Mouse (Mus musculus) CH12.LX (cell line): Measurements from ENCODE around the gene Atr.

Experiments used
- EP300 ChIP-seq: IDR thresholded peaks from 2 replicates; pipeline ENCODE4 v1.6.1; 2011; ENCODE audit warnings: low read length, improper control_type of control experiment
- ETS1 ChIP-seq: conservative IDR thresholded peaks from 2 replicates; pipeline ENCODE4 v1.6.1; 2012; ENCODE audit warnings: low read depth, mild to moderate bottlenecking, inconsistent platforms, low read length, improper control_type of control experiment, moderate library complexity
- MAFK ChIP-seq: IDR thresholded peaks from 2 replicates; pipeline ENCODE4 v1.6.1; 2011; ENCODE audit warnings: low read length, improper control_type of control experiment; ENCODE audit not compliant: insufficient replicate concordance
- ZKSCAN1 ChIP-seq: IDR thresholded peaks from 2 replicates; pipeline ENCODE4 v1.6.1; 2012; ENCODE audit warnings: low read depth, inconsistent platforms, low read length, improper control_type of control experiment, borderline replicate concordance
- ZMIZ1 ChIP-seq: IDR thresholded peaks from 2 replicates; pipeline ENCODE4 v1.6.1; 2012; ENCODE audit warnings: low read depth, mild to moderate bottlenecking, inconsistent platforms, low read length, improper control_type of control experiment
- ZNF384 ChIP-seq: IDR thresholded peaks from 2 replicates; pipeline ENCODE4 v1.6.1; 2012; ENCODE audit warnings: low read depth, low read length, improper control_type of control experiment, inconsistent platforms

DNA sequence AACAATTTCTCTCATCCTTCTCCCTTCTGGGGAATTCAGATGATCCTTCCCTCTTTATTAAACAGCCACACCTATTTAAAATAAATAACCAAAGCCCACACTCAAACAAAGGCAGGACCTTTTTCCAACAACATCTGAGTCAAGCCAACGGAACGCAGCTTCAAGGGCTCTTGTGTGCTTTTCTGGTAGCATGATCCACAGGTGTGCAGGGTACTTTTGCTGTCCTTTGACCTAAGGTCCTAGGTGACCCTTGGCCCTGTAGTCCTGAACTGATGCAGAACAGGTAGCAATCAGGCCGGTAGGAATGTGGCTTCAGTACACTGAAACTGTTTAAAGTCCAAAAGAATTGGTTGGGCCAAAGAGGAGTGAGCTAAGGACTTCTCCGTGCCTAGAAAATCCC is 11.7 kb upstream of the Atr start:
- TF ChIP-seq ETS1 (no peak), ZMIZ1 (no peak), ZNF384 (no peak), EP300 (no peak), MAFK (no peak), ZKSCAN1 (no peak)
